Mouse (Mus musculus) neural tube, embryonic 10.5 days (tissue): Measurements from ENCODE around the gene Il16.
"Not testable (repeated sequence)": the region's sequence is repeated elsewhere in the genome, so short reads cannot be mapped to it uniquely, and the experiment has no call there.

Experiments used
- DNase-seq: peaks from one replicate; pipeline ENCODE4 v3.0.0-alpha.2; 2017; ENCODE audit warnings: low spot score; ENCODE audit errors: extremely low spot score

Gene Il16

DNA sequence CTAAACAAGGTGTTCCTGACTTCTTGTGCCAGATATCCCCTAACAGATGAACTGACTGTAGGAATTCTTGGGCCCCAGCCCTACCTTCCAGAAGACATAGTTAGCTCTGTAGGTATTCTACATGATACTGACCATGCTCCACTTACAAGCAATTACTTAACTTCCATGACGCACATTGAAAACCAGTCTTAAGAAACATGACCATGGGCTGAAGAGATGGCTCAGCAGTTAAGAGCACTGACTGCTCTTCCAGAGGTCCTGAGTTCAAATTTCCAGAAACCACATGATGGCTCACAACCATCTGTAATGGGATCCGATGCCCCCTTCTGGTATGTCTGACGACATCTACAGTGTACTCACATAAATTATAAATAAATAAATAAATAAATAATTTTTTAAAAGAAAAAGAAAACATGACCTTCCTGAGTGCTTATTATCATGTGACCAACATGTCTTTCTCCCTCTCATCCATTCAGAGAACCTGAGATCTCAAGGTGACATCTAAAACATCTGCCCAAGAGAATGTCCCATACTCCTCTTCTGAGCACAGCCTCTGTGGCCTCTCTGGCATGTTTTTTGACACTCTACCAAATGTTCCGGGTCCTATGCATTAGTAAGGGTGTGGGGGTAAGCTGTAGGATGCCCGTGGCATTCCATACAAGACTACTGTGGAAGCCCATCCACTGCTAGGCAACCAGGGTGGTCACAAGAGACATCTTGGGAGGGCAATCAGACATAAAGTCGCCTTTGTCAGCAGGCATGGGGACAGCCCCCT, 9.0 kb downstream of the Il16 start:
- DNase-seq: peak; percentile 10

DNA sequence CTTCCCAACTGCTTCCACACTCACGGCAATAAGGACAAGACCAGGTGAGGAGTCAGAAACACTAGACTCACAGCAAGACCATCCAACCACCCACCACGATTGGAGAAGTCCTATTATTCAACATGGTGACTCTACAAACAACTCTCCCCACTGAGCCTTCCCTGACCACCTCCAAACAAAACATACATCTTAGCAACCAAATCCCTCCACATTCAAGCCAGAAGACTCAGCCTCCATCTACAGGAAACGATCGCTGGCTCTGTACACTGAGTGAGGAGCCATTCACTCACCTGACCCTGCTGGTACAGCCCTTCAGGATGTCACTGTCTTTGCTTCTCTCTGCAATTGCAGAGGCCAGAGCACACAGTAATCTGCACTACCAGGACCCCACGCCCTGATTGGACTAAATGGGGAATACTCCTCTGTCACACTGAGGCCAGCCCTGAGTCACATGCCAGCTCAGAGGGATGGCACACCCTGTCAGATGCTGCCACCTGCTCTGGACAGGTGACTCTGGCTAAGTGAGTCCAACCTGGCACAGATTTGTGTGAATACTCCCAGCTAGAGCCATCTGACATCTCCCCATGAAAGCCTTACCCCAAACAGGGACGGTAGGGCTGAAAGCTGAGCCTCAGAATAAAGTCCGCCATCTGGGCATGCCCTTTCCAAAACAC, 10.3 kb downstream of the Il16 start:
- peak; percentile 7 for DNase-seq

DNA sequence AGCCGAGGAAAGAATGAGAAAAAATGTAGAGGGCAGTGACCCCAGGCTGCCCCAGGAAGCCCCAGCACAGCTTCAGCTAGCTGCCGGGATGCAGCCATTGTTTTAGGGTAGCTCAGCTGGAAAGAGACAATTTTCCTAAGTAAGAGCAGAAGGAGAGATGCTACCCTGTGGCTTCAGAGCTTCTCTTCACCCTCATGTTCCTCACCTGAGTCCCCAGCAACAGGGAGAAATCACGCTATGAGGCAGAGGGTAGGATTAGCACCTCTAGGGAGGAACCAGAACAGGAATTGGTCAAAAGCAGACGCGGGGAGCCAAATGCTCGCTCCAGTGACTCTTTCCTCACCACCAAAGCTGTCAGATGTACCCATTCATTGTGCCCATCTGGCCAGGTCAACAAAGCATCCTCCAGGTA, 10.8 kb downstream of the Il16 start:
- DNase-seq: no peak

DNA sequence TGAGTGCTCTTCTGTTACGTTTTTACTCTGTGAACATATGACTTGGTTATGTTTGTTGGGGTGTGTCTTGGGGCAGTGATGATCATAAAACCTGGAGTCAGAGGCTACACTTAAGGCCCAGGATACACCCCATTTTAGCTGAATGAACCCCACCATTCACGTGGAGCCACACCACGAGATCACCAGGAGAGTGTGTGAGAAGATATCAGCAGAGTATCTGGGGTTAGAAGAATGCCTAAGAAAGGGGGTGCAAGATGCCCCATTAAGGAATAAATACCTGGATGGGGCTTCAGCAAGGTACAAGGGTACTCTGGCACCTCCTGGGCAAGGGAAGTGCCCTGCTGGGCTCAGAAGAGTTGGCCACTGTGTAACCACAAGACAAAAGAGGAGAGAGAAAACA, 11.3 kb downstream of the Il16 start:
- DNase-seq: no peak

DNA sequence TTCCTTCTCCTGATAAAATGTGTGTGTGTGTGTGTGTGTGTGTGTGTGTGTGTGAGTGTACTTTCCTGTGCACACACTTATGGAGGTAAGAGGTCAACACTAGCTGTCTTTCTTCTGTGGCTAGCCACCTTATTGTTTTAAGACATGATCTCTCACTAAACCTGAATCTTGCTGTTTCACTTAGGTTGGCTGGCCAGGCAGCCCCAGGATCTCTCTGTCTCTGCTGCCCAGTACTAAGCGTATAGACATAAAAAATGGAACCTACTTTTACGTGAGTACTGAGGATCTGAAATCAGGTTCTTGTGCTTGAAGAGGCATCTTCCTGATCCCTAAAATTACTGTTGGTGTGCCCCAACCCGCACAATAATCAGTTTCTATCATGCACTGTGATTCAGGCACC, 12.7 kb downstream of the Il16 start:
- no peak for DNase-seq

DNA sequence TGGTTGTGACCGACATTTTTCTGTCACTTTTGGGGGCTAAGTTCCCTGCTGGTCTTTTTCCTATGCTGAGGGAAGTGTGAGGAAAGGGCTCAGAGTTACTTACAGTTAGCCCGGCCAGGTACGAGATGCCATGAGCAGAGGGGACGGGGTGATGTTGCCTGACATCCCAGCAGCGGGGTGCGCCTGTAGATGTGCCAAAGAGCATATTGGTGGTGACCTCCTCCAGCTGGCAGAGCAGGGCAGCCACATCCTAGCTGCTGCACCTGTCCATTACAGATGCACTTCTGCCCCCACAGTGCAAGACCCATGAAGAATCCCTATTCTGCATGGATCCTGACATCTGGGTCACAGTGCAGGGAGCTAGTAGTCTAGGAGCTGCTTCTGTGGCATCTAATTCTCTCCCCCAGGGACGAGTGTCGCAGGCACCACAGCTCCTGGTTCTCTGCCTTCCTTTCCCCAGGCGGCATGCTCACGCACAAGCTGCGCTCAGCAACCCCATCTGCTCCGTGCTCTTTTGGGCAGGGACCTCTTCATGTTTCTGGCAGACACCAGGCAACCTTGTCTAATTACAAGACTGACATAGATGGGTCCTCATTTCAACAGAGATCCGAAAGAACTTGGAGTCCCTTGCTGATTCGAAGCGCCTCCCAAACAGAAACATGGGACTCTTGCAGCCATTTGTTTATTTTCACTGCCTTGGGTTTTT, 13.4 kb downstream of the Il16 start:
- peak; percentile 8 for DNase-seq

DNA sequence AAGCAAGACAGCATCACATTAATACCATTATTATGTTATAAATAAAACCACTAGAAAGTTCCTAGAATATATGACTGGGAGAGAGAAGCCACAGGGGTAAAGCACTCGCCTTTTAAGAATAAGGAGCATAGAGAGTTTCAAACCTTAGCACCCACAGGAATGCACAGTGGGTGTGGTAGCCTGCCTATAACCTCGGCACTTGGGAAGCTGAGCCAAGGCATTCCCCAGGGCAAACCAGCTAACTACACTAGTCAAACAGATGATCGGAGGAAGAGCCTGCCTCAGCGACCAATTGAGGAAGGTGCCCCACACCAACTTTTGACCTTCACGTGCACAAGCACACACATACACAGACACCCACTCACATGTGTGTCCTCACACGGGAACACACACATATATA, 14.2 kb downstream of the Il16 start:
- DNase-seq: no peak

DNA sequence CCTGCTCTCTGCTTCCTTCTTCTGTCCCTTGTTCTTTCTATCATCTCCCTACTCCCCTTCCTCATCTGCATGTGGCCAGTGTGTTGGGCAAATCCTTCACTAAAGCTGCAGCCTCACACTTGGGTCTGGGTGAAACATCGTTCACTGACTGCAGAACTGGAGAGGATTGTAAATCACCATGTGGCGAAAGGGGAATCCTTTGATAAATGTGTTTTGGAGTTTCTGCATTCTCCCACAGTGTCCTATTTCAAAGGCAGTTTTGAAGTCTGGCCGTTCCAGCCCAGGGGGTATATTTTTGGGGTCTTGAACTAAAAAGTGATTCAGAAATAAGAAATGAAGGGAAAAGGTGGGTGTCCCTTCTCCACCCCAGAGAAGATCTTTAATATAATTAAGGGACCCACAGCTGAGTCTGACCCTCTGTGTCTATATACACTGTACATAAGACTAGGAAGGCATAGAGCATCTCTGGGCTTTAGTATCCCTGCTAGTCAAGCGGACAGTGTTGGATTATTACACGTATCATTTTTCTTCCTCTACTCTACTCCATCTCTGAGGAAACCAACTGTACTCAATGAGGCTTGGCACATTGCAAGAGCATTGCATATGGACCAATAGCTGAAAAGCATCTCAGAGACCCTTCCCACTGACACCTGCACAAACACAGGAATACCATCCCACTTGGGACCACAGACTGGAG, 18.4 kb downstream of the Il16 start:
- DNase-seq: no peak

DNA sequence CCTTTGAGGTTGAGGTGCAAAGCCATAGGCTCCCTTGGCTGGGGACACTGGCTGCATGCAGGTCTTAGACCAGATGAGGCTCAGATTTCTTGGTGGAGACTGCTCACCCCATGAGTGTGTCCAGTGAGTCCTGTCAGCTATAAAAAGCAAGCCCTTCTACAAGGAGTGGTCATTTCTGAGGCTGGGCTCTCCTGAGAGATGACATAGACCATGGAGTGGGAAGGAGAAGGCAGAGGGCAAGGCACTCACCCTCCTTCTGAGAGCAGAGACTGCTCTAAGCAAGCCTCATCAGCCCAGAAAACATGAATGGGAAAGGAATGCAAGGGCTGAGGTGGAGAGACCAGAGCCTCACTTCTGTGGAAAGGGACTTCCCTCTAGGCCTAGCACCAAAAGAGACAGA, 19.7 kb downstream of the Il16 start:
- DNase-seq: no peak

DNA sequence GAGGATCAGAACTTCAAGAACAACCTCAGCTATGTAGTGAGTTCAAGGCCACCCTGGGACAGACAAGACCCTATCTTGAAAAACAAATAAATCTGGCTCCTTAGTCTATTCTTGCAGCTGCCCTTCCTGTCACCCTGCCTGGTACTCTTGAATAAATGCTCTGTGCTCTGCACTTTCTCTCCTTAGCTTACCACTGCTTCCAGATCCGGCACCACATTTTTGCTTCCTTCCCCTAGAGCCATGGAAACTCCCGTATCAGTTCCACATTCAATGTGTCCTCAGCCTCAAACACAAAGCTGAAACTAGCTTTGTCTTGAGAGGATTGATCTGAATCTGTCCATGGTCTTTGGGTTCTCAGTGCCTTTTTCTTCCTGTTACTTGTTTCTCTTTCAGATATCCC, 21.0 kb downstream of the Il16 start:
- DNase-seq: peak; percentile 11

DNA sequence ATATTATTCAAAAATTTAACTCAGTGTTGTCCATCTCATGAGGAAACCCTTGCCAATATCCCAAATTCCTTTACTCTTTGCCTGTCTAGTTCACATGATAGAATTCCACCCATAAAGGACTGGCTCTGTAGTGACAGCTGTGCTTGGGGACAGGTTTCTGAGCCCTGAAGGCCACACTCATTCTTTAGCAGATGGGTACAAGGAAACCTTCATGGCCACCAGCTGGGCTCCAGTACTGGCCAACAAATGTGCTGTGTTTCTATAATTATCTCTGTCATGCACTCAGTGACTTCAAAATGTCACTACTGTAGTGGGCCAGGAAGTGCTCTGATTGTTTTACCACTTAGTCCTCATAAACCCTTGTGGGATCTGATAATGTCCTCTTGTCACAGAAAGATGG, 21.6 kb downstream of the Il16 start:
- DNase-seq: no peak

DNA sequence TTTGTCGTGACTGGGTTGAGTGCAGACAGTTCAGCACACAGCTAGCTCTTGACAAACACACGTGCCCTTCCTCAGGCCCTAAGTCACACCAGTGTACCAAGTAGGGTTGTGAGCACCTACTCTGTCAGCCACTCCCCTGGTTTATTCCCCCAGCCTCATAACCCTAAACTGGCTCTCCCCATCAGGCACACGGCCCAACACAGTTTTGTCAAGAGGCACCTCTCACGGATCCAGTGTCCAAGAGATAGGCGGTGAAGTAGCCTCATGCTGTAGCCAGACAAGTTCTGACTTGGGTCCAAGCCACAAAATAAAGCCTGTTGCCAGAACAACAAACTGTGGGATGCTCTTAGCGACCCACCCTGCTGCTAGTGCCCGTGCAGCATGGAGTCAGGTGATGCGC, 22.3 kb downstream of the Il16 start:
- peak; percentile 6 for DNase-seq

DNA sequence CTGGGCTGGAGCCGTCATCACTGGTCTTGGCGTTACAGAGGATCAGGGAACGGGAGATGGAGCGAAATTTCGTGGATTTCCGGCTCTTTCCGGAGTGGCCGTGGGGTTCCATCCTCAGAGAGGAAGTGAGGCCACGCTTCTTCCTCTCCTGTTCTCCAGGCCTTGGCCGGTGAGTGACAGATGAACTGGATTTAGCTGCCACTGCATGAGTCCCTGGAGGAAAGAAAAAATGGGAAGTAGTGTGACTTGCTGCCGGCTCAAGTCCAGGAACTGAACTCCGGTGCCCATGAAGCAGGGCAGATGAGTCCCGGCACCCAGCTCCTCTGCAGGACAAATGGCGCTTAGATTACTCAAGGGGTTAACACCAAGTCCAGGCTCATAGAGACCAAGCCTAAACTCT, 23.0 kb downstream of the Il16 start:
- DNase-seq: peak; percentile 11

DNA sequence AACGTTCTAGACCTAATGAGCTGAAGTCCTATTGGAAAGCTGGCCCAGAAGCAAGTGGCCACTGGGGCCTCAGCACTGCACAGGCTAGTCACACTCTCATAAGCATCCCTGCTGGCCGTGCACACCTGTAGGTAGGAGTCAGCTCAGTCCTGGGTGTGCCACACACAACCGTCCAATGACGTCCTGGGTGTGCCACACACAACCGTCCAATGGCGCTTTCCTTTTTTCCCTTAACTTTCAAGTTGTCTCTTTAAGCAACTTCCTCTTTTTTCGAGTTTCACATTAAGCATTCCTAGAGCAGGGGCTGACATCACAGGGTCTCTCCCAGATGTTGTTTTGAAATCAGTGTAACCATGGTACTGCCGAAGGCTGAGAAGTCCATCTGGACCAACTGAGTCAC, 25.3 kb downstream of the Il16 start:
- peak; percentile 10 for DNase-seq

DNA sequence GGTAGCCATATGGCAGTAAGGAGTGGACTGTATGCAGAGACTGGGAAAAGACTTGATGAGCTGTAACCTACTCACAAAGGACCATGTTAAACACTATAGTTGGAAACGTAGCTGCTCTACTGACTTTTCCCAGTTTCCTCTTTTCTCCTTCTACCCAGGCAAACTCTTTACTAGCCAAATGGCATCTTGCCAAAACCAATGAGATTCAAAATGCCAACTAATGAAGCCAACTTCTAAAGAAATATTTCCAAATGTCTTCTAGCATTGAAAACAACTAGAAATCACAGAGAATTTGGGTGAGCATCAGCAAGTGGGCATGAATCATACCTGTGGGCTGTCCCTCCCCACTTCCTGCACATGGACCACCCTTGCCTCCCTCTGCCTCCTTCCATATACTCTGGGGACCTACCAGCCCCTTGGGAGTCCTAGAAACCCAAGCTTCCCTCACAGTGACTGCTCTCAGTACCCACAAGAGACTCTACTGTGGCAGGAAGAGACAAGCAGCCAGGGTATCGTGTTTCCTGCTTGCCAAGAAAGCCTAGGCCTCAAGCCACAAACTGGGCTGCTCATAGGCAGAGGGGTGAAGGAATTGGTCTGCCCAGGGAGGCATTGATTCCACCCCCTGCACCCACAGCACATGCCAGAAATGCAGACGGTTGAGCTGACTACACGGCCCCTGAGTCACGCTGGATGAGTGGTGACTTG, 28.4 kb downstream of the Il16 start:
- DNase-seq: peak; percentile 9

DNA sequence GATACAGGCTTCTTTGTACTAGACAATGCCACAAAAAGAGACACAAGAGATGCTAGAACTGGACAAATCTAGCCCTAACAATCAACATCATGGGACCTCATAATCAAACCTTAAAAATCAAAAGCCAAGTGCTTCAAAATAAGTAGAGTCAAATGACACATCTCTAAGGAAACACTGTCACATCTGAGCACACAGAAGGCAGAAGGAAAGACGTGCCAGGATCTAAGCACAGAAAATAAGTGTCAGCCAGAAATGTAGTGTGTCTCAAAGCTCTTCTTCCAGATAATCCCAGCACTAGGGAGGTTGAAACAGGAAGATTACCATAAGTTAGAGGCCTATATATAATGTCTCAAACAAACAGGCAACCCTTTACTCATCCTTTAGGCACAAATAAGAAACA, 31.9 kb downstream of the Il16 start:
- no peak for DNase-seq

DNA sequence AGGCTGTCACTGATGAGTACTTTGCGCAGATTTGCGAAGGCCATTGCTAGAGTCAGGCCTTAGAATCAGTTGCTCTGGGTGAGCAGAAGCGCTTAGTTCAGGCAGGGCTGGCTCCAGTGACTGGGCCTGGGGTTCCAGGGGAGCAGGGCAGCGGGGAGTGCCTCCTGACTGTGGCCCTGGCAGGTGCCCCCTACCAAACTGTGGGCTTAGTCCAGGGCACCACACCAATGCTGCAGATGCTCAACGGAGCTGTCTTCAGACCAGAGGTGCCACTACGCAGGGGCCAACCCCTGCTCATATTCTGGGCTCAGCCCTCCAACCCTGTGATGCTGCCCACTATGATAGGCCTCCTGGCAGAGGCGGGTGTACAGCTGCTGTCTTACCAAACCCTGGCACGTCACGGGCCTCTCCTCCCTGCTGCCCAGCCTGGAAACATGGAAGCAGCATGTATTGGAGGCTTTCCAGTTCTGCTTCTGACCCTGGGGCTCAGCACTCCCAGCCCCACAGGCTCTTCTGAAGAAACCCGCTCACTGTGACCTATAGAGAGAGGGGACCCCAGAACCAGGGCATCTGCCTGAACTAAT, 33.8 kb downstream of the Il16 start:
- not testable (repeated sequence) for DNase-seq

DNA sequence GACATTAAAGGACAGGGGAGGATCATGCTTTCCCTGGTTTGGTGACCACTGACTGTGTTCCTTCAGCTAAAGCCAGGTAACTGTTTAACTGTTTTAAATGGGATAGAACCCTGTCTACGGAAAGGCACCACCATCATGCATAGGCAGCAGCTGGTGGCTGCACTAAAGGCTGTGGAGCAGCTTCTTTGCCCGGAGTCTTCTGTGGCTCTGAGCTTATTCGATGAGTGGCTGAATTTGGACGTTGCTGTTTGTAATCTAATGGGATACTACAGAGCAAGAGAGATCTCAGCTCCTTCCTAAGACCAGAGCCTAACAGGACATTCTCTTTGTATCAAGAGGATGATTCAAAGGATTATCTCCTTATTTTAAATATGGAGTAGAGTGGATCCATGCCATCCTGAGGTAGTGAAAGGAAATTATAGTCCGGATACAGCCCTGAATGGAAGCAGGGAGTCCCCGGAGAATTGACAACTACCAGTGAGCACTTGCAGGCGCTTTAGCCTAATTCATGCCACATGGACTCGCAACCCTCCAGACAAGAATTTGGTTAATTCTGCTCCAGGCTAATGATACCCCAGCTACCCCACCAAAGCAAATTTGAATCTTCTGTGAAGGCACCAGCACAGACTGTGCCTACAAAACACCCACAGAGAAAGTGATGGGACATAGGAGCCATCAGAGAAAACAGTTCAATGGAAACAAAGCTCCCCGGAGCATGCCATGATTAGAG, 42.3 kb downstream of the Il16 start:
- peak; percentile 14 for DNase-seq

DNA sequence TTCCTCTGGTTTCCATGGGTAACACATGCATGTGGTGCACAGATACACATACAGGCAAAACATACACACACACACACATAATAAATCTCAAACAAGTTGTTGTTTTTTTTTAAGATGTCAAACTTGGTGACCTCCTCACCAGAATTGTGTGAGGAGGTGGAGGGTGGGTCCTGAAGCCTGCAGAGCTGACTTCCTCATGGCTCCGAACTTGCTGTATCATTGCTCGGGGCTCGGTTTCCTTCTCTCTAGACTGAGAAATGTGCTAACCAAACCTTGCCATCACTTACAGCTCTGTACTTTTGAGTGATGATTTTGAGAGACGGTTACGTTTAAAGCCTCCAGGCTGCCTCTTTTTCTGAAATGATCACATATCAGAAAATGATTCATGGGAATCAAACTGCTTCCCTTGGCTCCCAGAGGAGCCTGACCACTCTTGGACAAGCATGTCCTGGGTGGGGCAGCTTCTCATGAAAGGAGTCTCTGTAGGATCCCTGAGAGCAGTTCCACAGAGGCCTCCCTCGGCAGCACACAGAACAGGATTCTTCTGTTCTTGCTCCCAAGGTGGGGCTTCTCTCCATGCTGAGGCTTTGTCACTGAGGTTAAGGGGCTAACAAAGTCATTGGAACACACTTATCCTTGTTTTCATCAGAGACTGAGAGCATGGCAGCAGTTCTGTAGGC, 46.3 kb downstream of the Il16 start:
- DNase-seq: no peak
